ENCODE assay signal across 11 mouse cellular contexts in the genomic region with DNA sequence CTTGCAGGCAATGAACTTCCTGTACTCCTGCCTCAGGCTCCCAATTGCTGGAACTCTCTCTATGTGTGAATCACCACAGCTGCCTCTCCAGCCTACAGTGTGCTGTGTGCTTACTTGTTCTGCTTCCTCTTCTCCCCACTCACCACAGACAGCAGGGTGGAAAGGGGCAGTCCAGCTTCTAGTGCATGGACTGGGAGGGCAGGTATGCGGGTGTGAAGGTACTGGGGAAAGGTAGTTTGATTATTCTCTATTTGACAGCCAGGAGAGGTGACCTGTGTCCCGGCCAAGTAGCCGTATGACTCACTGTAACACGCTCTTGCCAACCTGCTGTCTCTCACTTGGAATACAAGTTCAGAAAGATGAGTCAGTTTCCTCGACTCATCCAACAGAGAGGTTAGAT. TPM values are rescaled to one million over a fixed set of nuclear protein-coding genes. Genes with fewer than 3 reads are reported as not detected.
DNase-seq lines count a peak whose midpoint lies in the region; ATAC-seq and TF ChIP-seq lines count a peak whose summit lies in the region.
"Had no signal": no experiment of that assay in that cellular context is flagged by ENCODE, and none has a peak within 500 bp of the region (broad histone marks: within the 10 kb centered on the region; RNA-seq: fewer than 3 reads in every experiment).

No protein-coding gene starts in this region.

- H3K9ac ChIP-seq in lung, embryonic 15.5 days = no peak overlapping the region
- no peak overlapping the region for H3K9ac ChIP-seq in forebrain, postnatal 0 days
- H3K9ac ChIP-seq: hindbrain, embryonic 14.5 days had no signal

- no peak; the same call in 1 of the 2 replicates for ATAC-seq in lung, embryonic 15.5 days (ENCODE audit: borderline replicate concordance, extremely low read depth, low FRiP score, low TSS enrichment)
- ATAC-seq in megakaryocyte, adult 5-6 weeks (ENCODE audit: poor library complexity, severe bottlenecking) = no peak
- ATAC-seq in forebrain, postnatal 0 days = no peak

- WGBS in lung, embryonic 15.5 days = 47% methylated on average over 5 of the region's 5 CpGs
- WGBS in forebrain, postnatal 0 days = 86% methylated on average over 5 of the region's 5 CpGs

- H3K4me1 ChIP-seq in lung, embryonic 15.5 days = peaks cover 18% of the 10 kb centered on the region
- H3K4me1 ChIP-seq in forebrain, postnatal 0 days (ENCODE audit: insufficient read depth) = no peaks in the 10 kb centered on the region

- H3K4me2 ChIP-seq in lung, embryonic 15.5 days = no peak overlapping the region
- H3K4me2 ChIP-seq in forebrain, postnatal 0 days (ENCODE audit: low read depth) = no peak overlapping the region
- H3K4me2 ChIP-seq: hindbrain, embryonic 14.5 days had no signal

- H3K27me3 ChIP-seq in lung, embryonic 15.5 days = no peaks in the 10 kb centered on the region
- H3K27me3 ChIP-seq in forebrain, postnatal 0 days (ENCODE audit: insufficient read depth, low read length) = no peaks in the 10 kb centered on the region

- peak; percentile 8 to 16 for DNase-seq in cerebellum, adult 18-20 months
- no peak for DNase-seq in cerebellum, adult 11-12 months
- peak; percentile 29 for DNase-seq in urinary bladder, adult 2 months (ENCODE audit: low spot score)
- no peak for DNase-seq in urinary bladder, postnatal 10 days (ENCODE audit: low spot score)
- no peak for DNase-seq in ovary, adult 18-20 months (ENCODE audit: low spot score)
- DNase-seq in forebrain, postnatal 0 days = no peak
- DNase-seq: cerebellum, postnatal 14 days had no signal

- H3K27ac ChIP-seq in lung, embryonic 15.5 days = peak overlapping the region; percentile 86; the same call in 1 of the 2 replicates
- no peak overlapping the region for H3K27ac ChIP-seq in forebrain, postnatal 0 days (ENCODE audit: low read depth, low read length)
- H3K27ac ChIP-seq: hindbrain, embryonic 14.5 days; layer of hippocampus, adult 2 months had no signal

- TF ChIP-seq CTCF in forebrain, postnatal 0 days (IDR thresholded peaks at IDR 0.05; ENCODE audit: low read depth) = no peak

- no peaks in the 10 kb centered on the region for H3K36me3 ChIP-seq in lung, embryonic 15.5 days
- no peaks in the 10 kb centered on the region for H3K36me3 ChIP-seq in forebrain, postnatal 0 days (ENCODE audit: insufficient read depth)

- no peak overlapping the region for H3K4me3 ChIP-seq in lung, embryonic 15.5 days
- no peak overlapping the region for H3K4me3 ChIP-seq in forebrain, postnatal 0 days (ENCODE audit: low read depth, low read length)
- H3K4me3 ChIP-seq: layer of hippocampus, adult 2 months had no signal

- no peaks in the 10 kb centered on the region for H3K9me3 ChIP-seq in lung, embryonic 15.5 days
- no peaks in the 10 kb centered on the region for H3K9me3 ChIP-seq in forebrain, postnatal 0 days (ENCODE audit: low read length)

RNA-seq across cellular contexts. Expression of a gene that starts 2.6 kb away (rescaled TPM):
- polyA plus RNA-seq in urinary bladder, adult 2 months (2012; rRNA removed) = 22.4 and 25.8 TPM in 2 replicates
- 1.4 and 2.0 TPM in 2 replicates for polyA plus RNA-seq in lung, embryonic 15.5 days (2015; fragmentation: Nextera tagmentation; extraction: Ambion mirVana)
- not detected in 2 replicates for total RNA-seq in megakaryocyte, adult 5-6 weeks (2015)
- total RNA-seq in megakaryocyte, adult 5-6 weeks (2017) = 0.84 TPM in 1 of 2 replicates, not detected in the other
- total RNA-seq in forebrain, postnatal 0 days (2014; rRNA removed) = 0.43 and 1.8 TPM in 2 replicates
- polyA plus RNA-seq in forebrain, postnatal 0 days (2015; fragmentation: Nextera tagmentation; extraction: Ambion mirVana) = 0.64 and 0.91 TPM in 2 replicates

RNA-seq across cellular contexts. Expression of a gene that starts 11.2 kb away (rescaled TPM):
- 36.8 and 37.0 TPM in 2 replicates for polyA plus RNA-seq in urinary bladder, adult 2 months (2012; rRNA removed)
- polyA plus RNA-seq in lung, embryonic 15.5 days (2015; fragmentation: Nextera tagmentation; extraction: Ambion mirVana) = 40.6 and 43.8 TPM in 2 replicates
- 47.3 and 52.5 TPM in 2 replicates for total RNA-seq in megakaryocyte, adult 5-6 weeks (2015)
- total RNA-seq in megakaryocyte, adult 5-6 weeks (2017) = 45.5 and 53.5 TPM in 2 replicates
- 37.1 and 49.1 TPM in 2 replicates for total RNA-seq in forebrain, postnatal 0 days (2014; rRNA removed)
- polyA plus RNA-seq in forebrain, postnatal 0 days (2015; fragmentation: Nextera tagmentation; extraction: Ambion mirVana) = 28.0 and 42.1 TPM in 2 replicates

RNA-seq across cellular contexts. Expression of a gene that starts 50.7 kb away (rescaled TPM):
- polyA plus RNA-seq in urinary bladder, adult 2 months (2012; rRNA removed) = 16.0 and 16.2 TPM in 2 replicates
- 24.6 and 25.2 TPM in 2 replicates for polyA plus RNA-seq in lung, embryonic 15.5 days (2015; fragmentation: Nextera tagmentation; extraction: Ambion mirVana)
- 7.9 and 8.0 TPM in 2 replicates for total RNA-seq in megakaryocyte, adult 5-6 weeks (2015)
- total RNA-seq in megakaryocyte, adult 5-6 weeks (2017) = 3.0 and 4.1 TPM in 2 replicates
- total RNA-seq in forebrain, postnatal 0 days (2014; rRNA removed) = 20.2 and 23.2 TPM in 2 replicates
- polyA plus RNA-seq in forebrain, postnatal 0 days (2015; fragmentation: Nextera tagmentation; extraction: Ambion mirVana) = 43.2 and 43.4 TPM in 2 replicates

Comparison
In these comparisons a context has a peak if more than half of its experiments do, and no peak if none do; other contexts are left out.
1. DNase-seq: peak in cerebellum, adult 18-20 months (2 of 2) and urinary bladder, adult 2 months (single experiment); none in cerebellum, adult 11-12 months (single experiment), urinary bladder, postnatal 10 days (single experiment), ovary, adult 18-20 months (single experiment) and forebrain, postnatal 0 days (single experiment).